Mouse (Mus musculus): ENCODE measurements around the gene Gm21637. TPM values are rescaled to one million over a fixed set of nuclear protein-coding genes. Genes with fewer than 3 reads are reported as not detected.
"Not testable (repeated sequence)": the region's sequence is repeated elsewhere in the genome, so short reads cannot be mapped to it uniquely, and the experiment has no call there.

Gm21637 gene
- not detected in 2 replicates for polyA plus RNA-seq (2014; fragmentation: Nextera tagmentation; extraction: Ambion mirVana)

- not testable (repeated sequence) for H3K36me3 ChIP-seq (ENCODE audit: control insufficient read depth, insufficient read depth, low read length); H3K4me3 ChIP-seq (ENCODE audit: low read length); H3K27ac ChIP-seq (ENCODE audit: low read depth, low read length); H3K4me1 ChIP-seq (ENCODE audit: control insufficient read depth, insufficient read depth, low read length); H3K4me2 ChIP-seq (replicated peaks; ENCODE audit: low read depth, low read length); H3K9ac ChIP-seq (ENCODE audit: low read depth, low read length); H3K27me3 ChIP-seq (ENCODE audit: control insufficient read depth, insufficient read depth, low read length); H3K9me3 ChIP-seq (ENCODE audit: control insufficient read depth, low read length); ATAC-seq (ENCODE audit: low FRiP score, low TSS enrichment)
- no CpG with 5 or more reads among the region's 1 CpGs for WGBS
Observed at GRCm38 (mm10) chrX:31961744-31962143, at the start of gene Gm21637. TSS of gene Gm21637 (plus strand) at chrX:31962044.

Other genes with a start within 250 kb of the Gm21637 start
- gene Btbd35f25, start 244.9 kb upstream of the Gm21637 start, polyA plus RNA-seq (2014; fragmentation: Nextera tagmentation; extraction: Ambion mirVana): not detected in 2 replicates
- not detected in 2 replicates for gene Btbd35f22, start 85.8 kb downstream of the Gm21637 start, polyA plus RNA-seq (2014; fragmentation: Nextera tagmentation; extraction: Ambion mirVana)